Mouse (Mus musculus): ENCODE results near the gene Unc5cl.
A peak's percentile ranks its signal among the peaks of the same experiment; 100 is the strongest.

Gene Unc5cl

GRCm38 (mm10) chr17:48454688-48455087 lies at the start of gene Unc5cl:
TSS of gene Unc5cl (plus strand) at chr17:48454901.
- DNase-seq (ENCODE audit: low read depth, low spot score), result no peak

- no peak for DNase-seq (ENCODE audit: low read depth, low spot score)
Observed at GRCm38 (mm10) chr17:48407154-48407553, 47.5 kb upstream of the Unc5cl start.

DNA sequence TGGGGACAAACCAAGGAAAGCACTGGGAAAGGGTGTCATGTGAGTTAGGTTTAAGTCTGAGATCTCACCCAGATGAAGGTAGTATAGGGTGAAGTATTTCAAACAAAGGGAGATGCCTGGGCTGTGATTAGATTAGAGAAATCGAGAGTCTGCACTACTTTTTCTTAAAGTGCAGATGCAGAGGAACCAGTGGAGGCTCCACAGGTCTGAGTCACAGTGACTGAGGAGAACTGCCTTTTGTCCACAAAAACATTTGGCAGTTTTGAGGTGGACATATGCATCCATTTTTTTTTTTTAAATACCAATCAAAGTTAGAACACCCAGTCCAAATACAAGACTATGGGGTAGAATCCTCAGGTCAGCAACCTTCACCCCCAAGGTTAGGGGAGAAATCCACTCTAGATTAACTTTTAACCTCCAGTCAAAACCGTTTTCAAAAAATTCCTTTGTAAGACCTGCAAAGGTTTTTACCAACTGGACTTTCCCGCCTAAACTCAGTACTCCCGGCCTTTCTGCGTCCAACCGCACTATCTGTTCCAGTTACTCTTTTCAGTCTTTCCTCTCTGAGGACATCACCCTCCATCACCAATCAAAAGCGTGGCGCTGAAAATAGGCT lies 46.7 kb upstream of the Unc5cl start:
- DNase-seq (ENCODE audit: low read depth, low spot score), result no peak

GRCm38 (mm10) chr17:48408526-48409291 lies 46.0 kb upstream of the Unc5cl start:
- no peak for DNase-seq (ENCODE audit: low read depth, low spot score)

GRCm38 (mm10) chr17:48409380-48410298 lies 45.1 kb upstream of the Unc5cl start, which contains the start of the genes Nfya and Oard1:
TSS of gene Nfya (minus strand) at chr17:48409906.
TSS of gene Oard1 (plus strand) at chr17:48410014.
- DNase-seq (ENCODE audit: low read depth, low spot score), result peak; percentile 100

- no peak for DNase-seq (ENCODE audit: low read depth, low spot score)
Observed at GRCm38 (mm10) chr17:48410299-48410785, 44.4 kb upstream of the Unc5cl start.

GRCm38 (mm10) chr17:48411241-48411640 lies 43.5 kb upstream of the Unc5cl start:
- no peak for DNase-seq (ENCODE audit: low read depth, low spot score)

GRCm38 (mm10) chr17:48416011-48416410 lies 38.7 kb upstream of the Unc5cl start:
- no peak for DNase-seq (ENCODE audit: low read depth, low spot score)

DNA sequence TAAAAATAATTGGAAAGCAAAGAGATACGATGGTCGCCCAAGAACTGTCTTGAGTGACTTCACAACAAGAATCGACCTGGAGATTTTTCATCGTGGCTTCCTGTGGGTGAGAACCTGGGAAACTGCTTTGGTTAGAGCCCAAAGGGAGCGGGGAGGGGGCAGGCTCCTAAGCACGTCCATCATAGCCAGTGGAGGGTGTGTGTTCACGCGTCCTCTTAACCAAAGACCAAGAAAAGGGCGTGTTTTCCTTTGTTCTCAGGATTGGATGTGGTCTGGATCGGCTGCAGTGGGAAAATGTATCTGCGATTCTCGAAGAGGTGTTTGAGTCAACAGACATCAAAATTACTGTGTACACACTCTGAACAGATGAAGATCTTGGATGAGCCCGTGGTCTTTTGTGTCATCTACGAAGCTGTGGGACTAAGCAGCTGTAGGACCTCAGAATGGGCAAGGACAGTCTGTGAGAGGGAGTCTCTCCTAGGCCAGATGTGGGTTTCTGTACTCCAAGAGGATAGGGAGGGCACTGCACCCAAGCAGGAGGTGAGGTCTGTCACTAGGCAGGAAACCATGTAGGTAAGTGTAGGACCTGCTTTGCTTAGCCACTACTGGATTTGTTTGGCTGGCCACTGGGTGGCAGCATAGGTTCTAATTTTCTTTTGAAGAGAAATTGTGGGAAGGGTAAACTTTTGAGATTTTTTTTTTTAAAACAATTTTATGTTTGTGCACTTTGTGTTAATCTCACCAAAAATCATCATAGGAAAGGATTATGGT lies 38.1 kb upstream of the Unc5cl start:
- DNase-seq (ENCODE audit: low read depth, low spot score), result no peak

GRCm38 (mm10) chr17:48417521-48417920 lies 37.2 kb upstream of the Unc5cl start:
- no peak for DNase-seq (ENCODE audit: low read depth, low spot score)

DNA sequence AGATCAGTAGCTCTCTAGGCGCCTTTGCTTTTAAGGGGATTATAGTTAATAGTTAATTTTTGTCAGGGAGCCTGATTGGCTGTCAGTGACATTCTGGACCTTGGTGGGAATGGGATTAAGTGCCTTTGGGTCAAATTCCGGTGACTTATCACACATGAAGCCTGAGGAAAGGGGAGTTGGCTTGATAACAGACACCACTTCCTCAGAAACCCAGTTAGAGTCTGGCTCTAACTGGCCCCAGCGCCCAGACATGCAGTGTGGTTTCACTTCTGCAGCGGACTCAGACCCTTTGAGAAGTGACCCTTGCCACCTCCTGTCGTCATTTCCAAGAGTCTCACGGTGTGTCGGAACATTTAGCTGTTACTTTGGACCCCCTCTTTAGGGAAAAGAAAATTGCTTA lies 36.5 kb upstream of the Unc5cl start:
- no peak for DNase-seq (ENCODE audit: low read depth, low spot score)

- no peak for DNase-seq (ENCODE audit: low read depth, low spot score)
Observed at GRCm38 (mm10) chr17:48418781-48419180, 35.9 kb upstream of the Unc5cl start.

GRCm38 (mm10) chr17:48419571-48419970 lies 35.1 kb upstream of the Unc5cl start:
- no peak for DNase-seq (ENCODE audit: low read depth, low spot score)

GRCm38 (mm10) chr17:48424237-48424636 lies 30.5 kb upstream of the Unc5cl start:
- DNase-seq (ENCODE audit: low read depth, low spot score), result no peak

DNA sequence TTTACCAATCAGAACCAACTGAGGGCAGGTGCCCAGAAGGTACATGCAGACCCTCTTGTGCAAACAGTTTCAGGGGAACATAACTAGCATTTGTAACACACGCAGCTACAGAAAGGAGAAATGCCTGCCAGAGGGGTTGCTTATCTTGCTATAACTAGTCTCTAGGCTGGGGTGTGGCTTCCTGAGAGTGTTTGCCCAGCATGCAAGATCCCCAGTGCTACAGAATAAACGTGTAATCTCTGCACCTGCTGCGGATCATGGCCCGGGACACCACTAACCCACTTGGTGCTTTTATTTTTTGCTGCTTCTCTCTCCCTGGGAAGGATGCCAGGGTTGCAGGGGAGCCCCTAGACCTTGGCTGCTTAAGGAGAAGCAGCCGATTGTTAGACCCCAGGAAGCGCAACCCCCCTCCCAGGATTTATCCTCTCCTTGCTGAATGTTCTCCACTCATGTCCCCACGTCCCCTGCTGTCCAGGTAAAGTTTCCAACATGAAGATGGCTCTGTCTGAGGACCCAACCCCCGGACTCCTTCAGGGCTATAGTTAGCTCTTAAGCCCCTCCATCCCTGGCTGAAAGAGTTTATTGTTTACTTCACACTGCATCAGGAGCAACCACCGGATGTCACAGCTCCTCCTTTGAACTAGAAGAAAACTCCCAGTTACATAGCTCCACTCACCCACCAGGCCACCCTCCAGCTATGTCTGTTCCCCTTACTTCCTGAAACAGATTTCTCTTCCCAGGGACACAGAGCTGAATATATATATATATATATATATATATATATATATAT lies 28.7 kb upstream of the Unc5cl start:
- no peak for DNase-seq (ENCODE audit: low read depth, low spot score)

GRCm38 (mm10) chr17:48426991-48427750 lies 27.5 kb upstream of the Unc5cl start:
- DNase-seq (ENCODE audit: low read depth, low spot score), result no peak

- no peak for DNase-seq (ENCODE audit: low read depth, low spot score)
Observed at GRCm38 (mm10) chr17:48427852-48428530, 26.7 kb upstream of the Unc5cl start.

DNA sequence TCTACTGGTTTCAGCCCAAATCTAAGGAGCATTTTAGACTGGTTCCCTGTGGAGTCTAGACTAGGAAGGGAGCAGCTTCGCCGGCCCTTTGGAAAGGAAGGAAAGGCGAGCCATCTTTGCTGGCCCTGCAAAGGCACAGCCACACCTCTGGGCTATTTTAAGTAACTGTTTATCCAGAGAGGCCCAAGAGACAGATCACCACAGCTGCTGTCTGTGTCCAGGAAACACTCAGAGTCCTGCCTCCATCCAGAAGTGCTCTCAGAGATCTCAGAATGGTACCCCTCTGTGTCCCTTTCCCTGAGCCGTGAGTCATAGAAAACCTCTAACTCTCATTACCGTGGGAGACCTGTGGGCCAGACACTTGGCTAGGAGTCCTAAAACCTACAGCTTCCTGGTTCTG lies 24.3 kb upstream of the Unc5cl start:
- no peak for DNase-seq (ENCODE audit: low read depth, low spot score)

DNA sequence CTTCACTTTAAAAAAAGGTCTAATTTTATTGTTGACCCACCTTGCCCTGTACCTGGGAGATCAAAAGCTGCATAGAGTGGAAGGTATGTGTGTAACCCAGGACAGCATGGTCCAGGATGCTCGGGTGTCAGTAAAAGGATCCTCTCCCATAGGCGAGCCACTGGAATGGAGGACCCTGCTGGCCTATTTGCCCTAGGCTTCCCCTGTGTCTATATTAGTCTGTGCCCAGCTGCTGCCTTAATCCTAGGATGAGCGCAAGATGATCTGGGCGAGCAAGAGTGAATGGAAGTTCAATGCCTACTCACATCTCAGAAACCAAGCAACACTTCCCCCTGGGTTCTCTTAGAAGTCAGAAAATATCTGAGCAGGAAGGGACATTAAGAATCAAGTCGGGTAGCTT lies 23.6 kb upstream of the Unc5cl start:
- DNase-seq (ENCODE audit: low read depth, low spot score), result no peak
